Mouse (Mus musculus) ES-E14 (cell line): ENCODE measurements around the gene Pigz.

Experiments
- HCFC1 ChIP-seq: IDR thresholded peaks from 2 replicates; pipeline ENCODE4 v1.6.1; 2012; ENCODE audit warnings: low read length, inconsistent platforms, borderline replicate concordance; ENCODE audit not compliant: insufficient read depth
- MAFK ChIP-seq: IDR thresholded peaks from 2 replicates; pipeline ENCODE4 v1.6.1; 2014; ENCODE audit warnings: mild to moderate bottlenecking, low read depth, low read length, inconsistent platforms; ENCODE audit not compliant: insufficient read depth
- ZNF384 ChIP-seq: IDR thresholded peaks from 2 replicates; pipeline ENCODE4 v1.6.1; 2012; ENCODE audit warnings: low read depth, low read length, inconsistent platforms

- no peak for TF ChIP-seq HCFC1
- no peak for TF ChIP-seq ZNF384
- no peak for TF ChIP-seq MAFK
Observed at GRCm38 (mm10) chr16:31992039-31992438, 58.4 kb downstream of the Pigz start.
